Mouse (Mus musculus): ENCODE data around the gene Zscan25.
"Not testable (repeated sequence)": the region's sequence is repeated elsewhere in the genome, so short reads cannot be mapped to it uniquely, and the experiment has no call there.

- TF ChIP-seq EP300, CTCF (IDR thresholded peaks at IDR 0.05; ENCODE audit: low read depth): not testable (repeated sequence)
Observed at GRCm38 (mm10) chr5:145307811-145308210, 27.5 kb downstream of the Zscan25 start.

Measured in liver, postnatal 0 days (tissue).